Mouse (Mus musculus) hindbrain, embryonic 14.5 days (tissue): ENCODE results near the gene Mtmr12. TPM values are rescaled to one million over a fixed set of nuclear protein-coding genes. Genes with fewer than 3 reads are reported as not detected.
"Not testable (repeated sequence)": the region's sequence is repeated elsewhere in the genome, so short reads cannot be mapped to it uniquely, and the experiment has no call there.

ENCODE experiments used
- ATAC-seq: fragments of 200-750 bp; cut with Nextera tagmentation; 2 replicates; pipeline ENCODE4 v1.8.0; 2017; ENCODE audit warnings: moderate number of reproducible peaks, mild to moderate bottlenecking, moderate TSS enrichment, moderate library complexity; ENCODE audit not compliant: low FRiP score
- DNase-seq: peaks from one replicate; pipeline ENCODE4 v3.0.0-alpha.2; 2015; ENCODE audit warnings: low spot score
- H3K27ac ChIP-seq: fragments of 300-500 bp; sonication (generic); 2 replicates; pipeline ENCODE4 v1.5.1; 2014; ENCODE audit warnings: mild to moderate bottlenecking, moderate library complexity
- H3K27me3 ChIP-seq: fragments of 300-500 bp; sonication (generic); 2 replicates; pipeline ENCODE4 v1.6.1; 2014; ENCODE audit warnings: mild to moderate bottlenecking, low read length, mixed read lengths; ENCODE audit not compliant: control insufficient read depth, insufficient read depth
- H3K36me3 ChIP-seq: fragments of 300-500 bp; sonication (generic); replicated peaks from 2 replicates; pipeline ENCODE4 v1.6.1; 2014; ENCODE audit not compliant: control insufficient read depth, insufficient read depth
- H3K4me1 ChIP-seq: fragments of 300-500 bp; sonication (generic); replicated peaks from 2 replicates; pipeline ENCODE4 v1.6.1; 2014; ENCODE audit warnings: antibody characterized with exemption, low read length, mixed read lengths; ENCODE audit not compliant: control insufficient read depth, insufficient read depth
- H3K4me2 ChIP-seq: fragments of 300-500 bp; sonication (generic); replicated peaks from 2 replicates; pipeline ENCODE4 v1.6.1; 2014; ENCODE audit warnings: mild to moderate bottlenecking, moderate library complexity
- H3K4me3 ChIP-seq: fragments of 300-500 bp; sonication (generic); replicated peaks from 2 replicates; pipeline ENCODE4 v1.5.1; 2014; ENCODE audit warnings: mild to moderate bottlenecking, low read length
- H3K9ac ChIP-seq: fragments of 300-500 bp; sonication (generic); 2 replicates; pipeline ENCODE4 v1.6.1; 2014
- H3K9me3 ChIP-seq: fragments of 300-500 bp; sonication (generic); 2 replicates; pipeline ENCODE4 v1.6.1; 2016; ENCODE audit warnings: low read length; ENCODE audit not compliant: control insufficient read depth
- WGBS: fragments of 180-500 bp; shearing (Covaris S2); extraction: QIAGEN DNeasy Blood & Tissue Kit; methylation state at CpG from one replicate; pipeline ENCODE4 v1.1.7; 2014; 5-methylcytosine and 5-hydroxymethylcytosine counted together
- polyA plus RNA-seq: library from polyadenylated mRNA; unstranded; fragments of >200 nt; fragmentation: Nextera tagmentation; extraction: Ambion mirVana; gene quantifications from 2 replicates; pipeline ENCODE4 v1.2.1, GENCODE M21; 2014

Gene Mtmr12
- polyA plus RNA-seq = 7.9 and 11.7 TPM in 2 replicates

- no peaks in the 10 kb centered on the region for H3K9me3 ChIP-seq
- peak within 1 kb of the TSS; percentile 78 for H3K4me3 ChIP-seq
- H3K27ac ChIP-seq = peak within 1 kb of the TSS; percentile 88
- DNase-seq (peak; percentile 99), ATAC-seq (peak; percentile 99)
- H3K36me3 ChIP-seq = no peaks in the 10 kb centered on the region
- WGBS = under 1% methylated on average over 31 of the region's 58 CpGs
- H3K9ac ChIP-seq = peak within 1 kb of the TSS; percentile 83
- peak within 1 kb of the TSS; percentile 58 for H3K4me2 ChIP-seq
- no peaks in the 10 kb centered on the region for H3K27me3 ChIP-seq
- peaks cover 25% of the 10 kb centered on the region for H3K4me1 ChIP-seq
These were observed at the start of gene Mtmr12 for GRCm38 (mm10) chr15:12204319-12205159. Mtmr12 (plus strand) TSS chr15:12205028.

- DNase-seq = no peak
- 61% methylated on average over 5 of the region's 5 CpGs for WGBS
These were observed 26.7 kb upstream of the Mtmr12 start for GRCm38 (mm10) chr15:12178126-12178525.

GRCm38 (mm10) chr15:12181181-12181805, 23.5 kb upstream of the Mtmr12 start:
- WGBS = 94% methylated on average over 13 of the region's 13 CpGs
- DNase-seq, H3K4me3 ChIP-seq, H3K9ac ChIP-seq, H3K27me3 ChIP-seq, H3K4me2 ChIP-seq, H3K9me3 ChIP-seq, H3K27ac ChIP-seq, ATAC-seq, H3K4me1 ChIP-seq: not testable (repeated sequence)
- peaks cover 65% of the 10 kb centered on the region for H3K36me3 ChIP-seq

More at GRCm38 (mm10) chr15:12178126-12178525, 26.7 kb upstream of the Mtmr12 start:
- Histone ChIP-seq H3K4me2 (no peak overlapping the region), H3K4me3 (no peak overlapping the region), H3K27me3 (no peaks in the 10 kb centered on the region), H3K4me1 (no peaks in the 10 kb centered on the region), H3K27ac (no peak overlapping the region), H3K36me3 (peaks cover 73% of the 10 kb centered on the region), H3K9ac (no peak overlapping the region), H3K9me3 (no peaks in the 10 kb centered on the region)
- no peak for ATAC-seq

- Histone ChIP-seq H3K4me1 (0 out of 2 replicates have a peak, but pooled peaks cover 3% of the 10 kb centered on the region), H3K4me3 (no peak overlapping the region), H3K9ac (no peak overlapping the region), H3K9me3 (no peaks in the 10 kb centered on the region), H3K36me3 (peaks cover 18% of the 10 kb centered on the region), H3K27ac (no peak overlapping the region), H3K27me3 (no peaks in the 10 kb centered on the region), H3K4me2 (no peak overlapping the region)
- ATAC-seq (no peak), DNase-seq (no peak)
- 74% methylated on average over 25 of the region's 25 CpGs for WGBS
These were observed 10.7 kb upstream of the Mtmr12 start for GRCm38 (mm10) chr15:12193880-12194816.

- no peak overlapping the region for H3K4me3 ChIP-seq
- ATAC-seq = no peak
- no peaks in the 10 kb centered on the region for H3K9me3 ChIP-seq
- no peak for DNase-seq
- WGBS = 83% methylated on average over 20 of the region's 20 CpGs
- H3K27me3 ChIP-seq = no peaks in the 10 kb centered on the region
- H3K9ac ChIP-seq = no peak overlapping the region
- H3K4me2 ChIP-seq = no peak overlapping the region
- H3K36me3 ChIP-seq = peaks cover 16% of the 10 kb centered on the region
- H3K4me1 ChIP-seq = 0 out of 2 replicates have a peak, but pooled peaks cover 3% of the 10 kb centered on the region
- H3K27ac ChIP-seq = no peak overlapping the region
These were observed 9.8 kb upstream of the Mtmr12 start for GRCm38 (mm10) chr15:12194817-12195735.

- H3K36me3 ChIP-seq = 0 out of 2 replicates have a peak, but pooled peaks cover 11% of the 10 kb centered on the region
- no peaks in the 10 kb centered on the region for H3K27me3 ChIP-seq
- no peak overlapping the region for H3K9ac ChIP-seq
- H3K27ac ChIP-seq = no peak overlapping the region
- DNase-seq (no peak), ATAC-seq (no peak)
- no peak overlapping the region for H3K4me3 ChIP-seq
- no peak overlapping the region for H3K4me2 ChIP-seq
- H3K9me3 ChIP-seq = no peaks in the 10 kb centered on the region
- H3K4me1 ChIP-seq = 0 out of 2 replicates have a peak, but pooled peaks cover 3% of the 10 kb centered on the region
- WGBS = 71% methylated on average over 6 of the region's 6 CpGs
These were observed 8.9 kb upstream of the Mtmr12 start for GRCm38 (mm10) chr15:12195966-12196365.

- no peaks in the 10 kb centered on the region for H3K9me3 ChIP-seq
- WGBS = 41% methylated on average over 22 of the region's 22 CpGs
These were observed 8.2 kb upstream of the Mtmr12 start for GRCm38 (mm10) chr15:12196410-12197191.

More at GRCm38 (mm10) chr15:12196410-12197191, 8.2 kb upstream of the Mtmr12 start:
- Histone ChIP-seq H3K4me1 (0 out of 2 replicates have a peak, but pooled peaks cover 3% of the 10 kb centered on the region), H3K27ac (no peak overlapping the region), H3K27me3 (no peaks in the 10 kb centered on the region), H3K36me3 (0 out of 2 replicates have a peak, but pooled peaks cover 6% of the 10 kb centered on the region), H3K4me2 (no peak overlapping the region), H3K9ac (no peak overlapping the region), H3K4me3 (no peak overlapping the region)
- ATAC-seq (peak; percentile 67; the same call in 1 of the 2 replicates), DNase-seq (peak; percentile 67)
